Mouse (Mus musculus) C2C12 (cell line): ENCODE results near the gene Zfp523.

ENCODE experiments used
- CTCF ChIP-seq: IDR thresholded peaks from one replicate; pipeline ENCODE4 v1.5.1; 2011; ENCODE audit not compliant: control insufficient read depth, insufficient read depth, insufficient read length
- MYOD1 ChIP-seq: IDR thresholded peaks from one replicate; pipeline ENCODE4 v1.6.1; 2011; ENCODE audit warnings: low read depth; ENCODE audit not compliant: control insufficient read depth, insufficient read length

GRCm38 (mm10) chr17:28232475-28233060 lies 55.6 kb downstream of the Zfp523 start, which contains the start of gene Ppard:
- peak; percentile 98 for TF ChIP-seq CTCF
- TF ChIP-seq MYOD1 = peak; percentile 52
